Comparison of ENCODE assay signal across 8 mouse cellular contexts in genomic region chr16:90322850-90323528, GRCm38 (mm10). TPM values are rescaled to one million over a fixed set of nuclear protein-coding genes. Genes with fewer than 3 reads are reported as not detected.
DNase-seq lines count a peak whose midpoint lies in the region; ATAC-seq lines count a peak whose summit lies in the region.

No protein-coding gene starts in this region.

- peak; percentile 98 for ATAC-seq in megakaryocyte progenitor cell, adult 5-6 weeks (replicated peaks; ENCODE audit: poor library complexity)

- peak; percentile 57 for DNase-seq in T-cell, adult 2 months (ENCODE audit: low spot score)
- peak; percentile 93 to 97 for DNase-seq in cerebellum, postnatal 14 days
- DNase-seq in frontal cortex, postnatal 25 days (ENCODE audit: low spot score in 2 of 2): peak; percentile 82 to 87
- DNase-seq in hindlimb bud, embryonic 11.5 days (ENCODE audit: extremely low spot score, low read depth, low spot score): peak; percentile 72
- peak; percentile 87 to 96 for DNase-seq in left cerebral cortex, adult 18-20 months (ENCODE audit: low spot score in 2 of 2)
- DNase-seq in right cerebral cortex, postnatal 10 days (ENCODE audit: low spot score in 2 of 2): peak; percentile 88 to 93
- peak; percentile 91 for DNase-seq in urinary bladder, postnatal 14 days (ENCODE audit: low spot score)

RNA-seq across cellular contexts. Expression of gene Scaf4, which starts 38.7 kb away (rescaled TPM):
- 10 to 100 TPM; 38.2 to 42.2 TPM for total RNA-seq in left cerebral cortex, adult 18-20 months (2021)
- 64.0 and 67.2 TPM in 2 replicates for total RNA-seq in megakaryocyte progenitor cell, adult 5-6 weeks (2015)
- total RNA-seq in megakaryocyte progenitor cell, adult 5-6 weeks (2017): 14.1 and 18.5 TPM in 2 replicates

Comparison
In these comparisons a context has a peak if more than half of its experiments do, and no peak if none do; other contexts are left out.
1. Peak in every context shown above with its lines: DNase-seq and ATAC-seq.